8 mouse cellular contexts compared by ENCODE assay signal in genomic region chr9:77655935-77656288, GRCm38 (mm10). TPM values are rescaled to one million over a fixed set of nuclear protein-coding genes. Genes with fewer than 3 reads are reported as not detected.
DNase-seq lines count a peak whose midpoint lies in the region; ATAC-seq lines count a peak whose summit lies in the region.

No protein-coding gene starts in this region.

- peak overlapping the region; percentile 81 for H3K9ac ChIP-seq in heart, embryonic 13.5 days
- H3K9ac ChIP-seq in liver, embryonic 15.5 days, result 0 out of 2 replicates have a peak overlapping the region, but pooled peaks have one; percentile 27
- no peak overlapping the region for H3K9ac ChIP-seq in neural tube, embryonic 12.5 days

- H3K4me1 ChIP-seq in heart, embryonic 13.5 days, result peaks cover 13% of the 10 kb centered on the region
- peaks cover 9% of the 10 kb centered on the region; the same call in 1 of the 2 replicates for H3K4me1 ChIP-seq in liver, embryonic 15.5 days (replicated peaks)
- peaks cover 6% of the 10 kb centered on the region for H3K4me1 ChIP-seq in neural tube, embryonic 12.5 days

- no peak for ATAC-seq in heart, embryonic 13.5 days (ENCODE audit: extremely low read depth, insufficient number of reproducible peaks, low FRiP score, low TSS enrichment)
- no peak for ATAC-seq in liver, embryonic 15.5 days (ENCODE audit: insufficient read depth)
- peak; percentile 60 for ATAC-seq in neural tube, embryonic 12.5 days (ENCODE audit: low FRiP score, low read depth)

- peaks cover 9% of the 10 kb centered on the region for H3K36me3 ChIP-seq in heart, embryonic 13.5 days
- H3K36me3 ChIP-seq in liver, embryonic 15.5 days (replicated peaks), result no peaks in the 10 kb centered on the region
- no peaks in the 10 kb centered on the region for H3K36me3 ChIP-seq in neural tube, embryonic 12.5 days

- no peak overlapping the region for H3K27ac ChIP-seq in heart, embryonic 13.5 days (replicated peaks)
- no peak overlapping the region for H3K27ac ChIP-seq in liver, embryonic 15.5 days (replicated peaks)
- no peak overlapping the region for H3K27ac ChIP-seq in neural tube, embryonic 12.5 days

- peaks cover 4% of the 10 kb centered on the region; the same call in 1 of the 2 replicates for H3K27me3 ChIP-seq in heart, embryonic 13.5 days (replicated peaks)
- H3K27me3 ChIP-seq in liver, embryonic 15.5 days, result peaks cover 22% of the 10 kb centered on the region
- H3K27me3 ChIP-seq in neural tube, embryonic 12.5 days (replicated peaks), result peaks cover 14% of the 10 kb centered on the region; the same call in 1 of the 2 replicates

- 7% methylated on average over 7 of the region's 7 CpGs for WGBS in heart, embryonic 13.5 days
- under 1% methylated on average over 7 of the region's 7 CpGs for WGBS in liver, embryonic 15.5 days (ENCODE audit: insufficient replicate concordance)
- WGBS in neural tube, embryonic 12.5 days, result under 1% methylated on average over 7 of the region's 7 CpGs

- peak overlapping the region; percentile 64 for H3K4me3 ChIP-seq in heart, embryonic 13.5 days
- peak overlapping the region; percentile 52 for H3K4me3 ChIP-seq in liver, embryonic 15.5 days (replicated peaks)
- peak overlapping the region; percentile 63 for H3K4me3 ChIP-seq in neural tube, embryonic 12.5 days

- DNase-seq in A20 (ENCODE audit: low read depth, low spot score) (peak; percentile 86), WW6 (ENCODE audit: low read depth, low spot score) (peak; percentile 29)
- peak; percentile 60 for DNase-seq in embryo, embryonic 11.5 days (ENCODE audit: low read depth, low spot score)
- DNase-seq in kidney, postnatal 36 days, result peak; percentile 55 to 77
- peak; percentile 12 for DNase-seq in testis, postnatal 14 days (ENCODE audit: low spot score)

- H3K4me2 ChIP-seq in heart, embryonic 13.5 days, result peak overlapping the region; percentile 100
- H3K4me2 ChIP-seq in liver, embryonic 15.5 days, result peak overlapping the region; percentile 83
- H3K4me2 ChIP-seq in neural tube, embryonic 12.5 days (replicated peaks), result peak overlapping the region; percentile 100

- H3K9me3 ChIP-seq in heart, embryonic 13.5 days, result no peaks in the 10 kb centered on the region
- no peaks in the 10 kb centered on the region for H3K9me3 ChIP-seq in liver, embryonic 15.5 days (replicated peaks)
- no peaks in the 10 kb centered on the region for H3K9me3 ChIP-seq in neural tube, embryonic 12.5 days

RNA-seq across cellular contexts. Expression of gene Klhl31, which starts 19.6 kb away (rescaled TPM):
- polyA plus RNA-seq in heart, embryonic 13.5 days (2015; fragmentation: Nextera tagmentation; extraction: Ambion mirVana), result 46.2 and 49.9 TPM in 2 replicates
- polyA plus RNA-seq in liver, embryonic 15.5 days (2015; fragmentation: Nextera tagmentation; extraction: Ambion mirVana), result 0.59 and 1.4 TPM in 2 replicates
- polyA plus RNA-seq in neural tube, embryonic 12.5 days (2016; fragmentation: Nextera tagmentation; extraction: Ambion mirVana), result 1.4 and 1.5 TPM in 2 replicates

Comparison
In these comparisons a context has a peak if more than half of its experiments do, and no peak if none do; other contexts are left out.
1. DNase-seq: peak in every context shown above with its lines; median percentile 86 in A20; 66 in kidney, postnatal 36 days; 60 in embryo, embryonic 11.5 days; 29 in WW6; 12 in testis, postnatal 14 days.
2. RNA of gene Klhl31, which starts 19.6 kb away (polyA plus RNA-seq): 46.2 to 49.9 TPM in heart, embryonic 13.5 days; 1.4 to 1.5 TPM in neural tube, embryonic 12.5 days and 0.59 to 1.4 TPM in liver, embryonic 15.5 days; every median in the first group is over 10 times any median in the second.
3. Peak in every context shown above with its lines, with median percentiles within 50 percentile points of each other: H3K4me2 ChIP-seq and H3K4me3 ChIP-seq.